Mouse (Mus musculus) hindbrain, embryonic 11.5 days (tissue): Measurements from ENCODE around the gene Gba. TPM values are rescaled to one million over a fixed set of nuclear protein-coding genes. Genes with fewer than 3 reads are reported as not detected.

Experiments
- ATAC-seq: fragments of 200-750 bp; cut with Nextera tagmentation; 2 replicates; pipeline ENCODE4 v1.8.0; 2017; ENCODE audit warnings: mild to moderate bottlenecking, moderate TSS enrichment, moderate library complexity; ENCODE audit not compliant: low FRiP score
- DNase-seq: peaks from one replicate; pipeline ENCODE4 v3.0.0-alpha.2; 2015; ENCODE audit warnings: low spot score
- H3K27ac ChIP-seq: fragments of 300-500 bp; sonication (generic); 2 replicates; pipeline ENCODE4 v1.5.1; 2014; ENCODE audit warnings: mild to moderate bottlenecking, low read depth, low read length
- H3K27me3 ChIP-seq: fragments of 300-500 bp; sonication (generic); 2 replicates; pipeline ENCODE4 v1.6.1; 2014; ENCODE audit warnings: mild to moderate bottlenecking, low read length, moderate library complexity, mixed read lengths; ENCODE audit not compliant: control insufficient read depth, insufficient read depth
- H3K36me3 ChIP-seq: fragments of 300-500 bp; sonication (generic); 2 replicates; pipeline ENCODE4 v1.6.1; 2014; ENCODE audit warnings: mild to moderate bottlenecking, low read length, moderate library complexity, mixed read lengths; ENCODE audit not compliant: control insufficient read depth, insufficient read depth
- H3K4me1 ChIP-seq: fragments of 300-500 bp; sonication (generic); replicated peaks from 2 replicates; pipeline ENCODE4 v1.6.1; 2014; ENCODE audit warnings: low read length, mixed read lengths; ENCODE audit not compliant: control insufficient read depth, insufficient read depth
- H3K4me2 ChIP-seq: fragments of 300-500 bp; sonication (generic); replicated peaks from 2 replicates; pipeline ENCODE4 v1.6.1; 2014; ENCODE audit warnings: mild to moderate bottlenecking, low read depth, low read length
- H3K4me3 ChIP-seq: fragments of 300-500 bp; sonication (generic); 2 replicates; pipeline ENCODE4 v1.5.1; 2014; ENCODE audit warnings: low read depth, low read length
- H3K9ac ChIP-seq: fragments of 300-500 bp; sonication (generic); 2 replicates; pipeline ENCODE4 v1.6.1; 2014; ENCODE audit warnings: low read depth, low read length
- H3K9me3 ChIP-seq: fragments of 300-500 bp; sonication (generic); 2 replicates; pipeline ENCODE4 v1.6.1; 2016; ENCODE audit warnings: low read length; ENCODE audit not compliant: control insufficient read depth
- WGBS: fragments of 180-500 bp; shearing (Covaris S2); extraction: QIAGEN DNeasy Blood & Tissue Kit; methylation state at CpG from one replicate; pipeline ENCODE4 v1.1.7; 2014; 5-methylcytosine and 5-hydroxymethylcytosine counted together
- polyA plus RNA-seq: library from polyadenylated mRNA; unstranded; fragments of >200 nt; fragmentation: Nextera tagmentation; extraction: Ambion mirVana; gene quantifications from 2 replicates; pipeline ENCODE4 v1.2.1, GENCODE M21; 2014

The Gba gene
- polyA plus RNA-seq, 1 experiment from 2014 or later, result 43.7 TPM

DNA sequence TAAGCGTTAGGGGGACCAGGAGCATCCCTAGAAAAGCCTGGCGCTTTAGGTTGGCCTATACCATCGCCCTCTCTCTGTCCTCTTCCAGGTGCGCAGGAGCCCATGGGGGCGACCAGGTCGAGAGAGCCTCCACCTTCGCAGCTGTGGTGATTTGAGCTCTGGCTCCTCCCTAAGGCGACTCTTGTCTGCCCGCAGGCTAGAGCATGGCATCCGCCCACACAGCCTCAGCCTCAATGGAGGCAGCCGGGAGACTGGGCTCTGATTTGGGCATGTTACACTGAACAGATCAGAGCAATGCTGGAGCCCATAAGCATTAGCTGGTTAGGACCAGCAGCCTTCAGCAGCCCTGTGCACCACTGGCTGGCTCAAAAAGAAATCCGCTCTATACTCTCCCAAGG, 14.3 kb upstream of the Gba start:
- H3K27ac ChIP-seq, result no peak overlapping the region

DNA sequence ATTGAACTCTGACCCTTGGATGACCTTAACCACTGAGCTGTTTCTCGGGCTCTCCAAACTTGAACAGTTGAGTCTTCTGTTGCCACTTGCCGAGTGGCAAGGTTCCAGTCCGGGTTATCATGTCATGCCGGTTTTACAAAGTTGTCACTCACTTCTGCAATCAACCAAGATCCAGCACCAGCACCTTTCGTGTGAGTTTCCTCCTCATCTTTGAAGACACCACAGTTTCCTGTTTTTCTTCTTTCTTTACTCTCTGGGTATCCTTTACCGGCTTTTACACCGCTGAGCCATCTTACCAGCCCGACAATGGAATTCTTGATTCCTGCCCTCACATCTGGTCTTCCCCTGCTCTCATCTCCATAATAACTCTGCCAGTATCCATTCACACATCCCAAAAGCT, 12.3 kb upstream of the Gba start:
- no peaks in the 10 kb centered on the region for H3K4me1 ChIP-seq
- H3K9me3 ChIP-seq, result no peaks in the 10 kb centered on the region
- no peak overlapping the region for H3K27ac ChIP-seq
- DNase-seq (no peak), ATAC-seq (no peak)
- WGBS, result 89% methylated on average over 8 of the region's 8 CpGs
- no peak overlapping the region for H3K4me3 ChIP-seq
- no peak overlapping the region for H3K4me2 ChIP-seq
- no peaks in the 10 kb centered on the region for H3K27me3 ChIP-seq
- no peaks in the 10 kb centered on the region for H3K36me3 ChIP-seq
- H3K9ac ChIP-seq, result no peak overlapping the region

More for the DNA sequence above, 14.3 kb upstream of the Gba start:
- no peak overlapping the region for H3K4me3 ChIP-seq
- 64% methylated on average over 12 of the region's 12 CpGs for WGBS
- no peaks in the 10 kb centered on the region for H3K36me3 ChIP-seq
- DNase-seq, result no peak
- peaks cover 7% of the 10 kb centered on the region for H3K4me1 ChIP-seq
- no peak overlapping the region for H3K4me2 ChIP-seq
- ATAC-seq, result no peak
- H3K9ac ChIP-seq, result no peak overlapping the region
- H3K27me3 ChIP-seq, result no peaks in the 10 kb centered on the region
- no peaks in the 10 kb centered on the region for H3K9me3 ChIP-seq

DNA sequence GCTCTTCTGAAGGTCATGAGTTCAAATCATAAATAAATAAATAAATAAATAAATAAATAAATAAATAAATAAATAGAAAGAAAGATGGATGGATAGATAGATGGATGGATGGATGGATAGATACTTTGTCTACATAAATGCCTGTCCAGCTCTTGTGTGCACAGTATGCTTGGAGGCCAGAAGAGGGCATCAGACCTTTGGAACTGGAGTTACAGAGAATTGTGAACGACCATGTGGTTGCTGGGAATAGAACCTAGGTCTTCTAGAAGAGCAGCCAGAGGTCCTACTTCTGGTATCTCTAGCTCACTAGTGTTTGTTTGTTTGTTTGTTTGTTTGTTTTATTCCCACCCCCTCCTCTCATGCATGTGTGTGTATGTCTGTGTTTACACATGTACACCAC, 9.4 kb upstream of the Gba start:
- 82% methylated on average over 1 of the region's 1 CpGs for WGBS

DNA sequence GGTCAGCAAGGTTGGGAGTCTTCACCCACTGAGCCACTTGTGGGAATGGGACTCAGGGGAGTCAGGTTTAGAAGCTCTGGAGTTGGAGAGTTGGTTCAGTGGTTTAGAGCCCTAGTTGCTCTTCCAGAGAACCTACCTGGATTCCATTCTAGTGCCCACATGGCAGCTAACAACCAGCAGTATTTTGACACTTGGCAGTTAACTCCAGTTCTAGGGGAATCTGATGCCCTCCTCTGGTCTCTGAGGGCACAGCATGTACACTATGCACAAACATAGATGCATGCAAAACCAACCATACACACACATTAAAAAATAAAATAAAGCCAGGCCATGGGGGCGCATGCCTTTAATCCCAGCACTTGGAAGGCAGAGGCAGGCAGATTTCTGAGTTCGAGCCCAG, 8.9 kb upstream of the Gba start:
- H3K27ac ChIP-seq, result no peak overlapping the region
- H3K36me3 ChIP-seq, result no peaks in the 10 kb centered on the region
- H3K4me2 ChIP-seq, result no peak overlapping the region
- H3K9ac ChIP-seq, result no peak overlapping the region
- DNase-seq, result no peak
- ATAC-seq, result no peak
- 89% methylated on average over 2 of the region's 2 CpGs for whole genome bisulfite sequencing
- no peaks in the 10 kb centered on the region for H3K9me3 ChIP-seq
- H3K4me1 ChIP-seq, result 0 out of 2 replicates have a peak, but pooled peaks cover 2% of the 10 kb centered on the region
- no peak overlapping the region for H3K4me3 ChIP-seq
- no peaks in the 10 kb centered on the region for H3K27me3 ChIP-seq

More for the DNA sequence above, 9.4 kb upstream of the Gba start:
- DNase-seq (no peak), ATAC-seq (no peak)
- Histone ChIP-seq H3K27me3 (no peaks in the 10 kb centered on the region), H3K4me1 (0 out of 2 replicates have a peak, but pooled peaks cover 2% of the 10 kb centered on the region), H3K36me3 (no peaks in the 10 kb centered on the region), H3K4me3 (no peak overlapping the region), H3K27ac (no peak overlapping the region), H3K9me3 (no peaks in the 10 kb centered on the region), H3K4me2 (no peak overlapping the region), H3K9ac (no peak overlapping the region)

DNA sequence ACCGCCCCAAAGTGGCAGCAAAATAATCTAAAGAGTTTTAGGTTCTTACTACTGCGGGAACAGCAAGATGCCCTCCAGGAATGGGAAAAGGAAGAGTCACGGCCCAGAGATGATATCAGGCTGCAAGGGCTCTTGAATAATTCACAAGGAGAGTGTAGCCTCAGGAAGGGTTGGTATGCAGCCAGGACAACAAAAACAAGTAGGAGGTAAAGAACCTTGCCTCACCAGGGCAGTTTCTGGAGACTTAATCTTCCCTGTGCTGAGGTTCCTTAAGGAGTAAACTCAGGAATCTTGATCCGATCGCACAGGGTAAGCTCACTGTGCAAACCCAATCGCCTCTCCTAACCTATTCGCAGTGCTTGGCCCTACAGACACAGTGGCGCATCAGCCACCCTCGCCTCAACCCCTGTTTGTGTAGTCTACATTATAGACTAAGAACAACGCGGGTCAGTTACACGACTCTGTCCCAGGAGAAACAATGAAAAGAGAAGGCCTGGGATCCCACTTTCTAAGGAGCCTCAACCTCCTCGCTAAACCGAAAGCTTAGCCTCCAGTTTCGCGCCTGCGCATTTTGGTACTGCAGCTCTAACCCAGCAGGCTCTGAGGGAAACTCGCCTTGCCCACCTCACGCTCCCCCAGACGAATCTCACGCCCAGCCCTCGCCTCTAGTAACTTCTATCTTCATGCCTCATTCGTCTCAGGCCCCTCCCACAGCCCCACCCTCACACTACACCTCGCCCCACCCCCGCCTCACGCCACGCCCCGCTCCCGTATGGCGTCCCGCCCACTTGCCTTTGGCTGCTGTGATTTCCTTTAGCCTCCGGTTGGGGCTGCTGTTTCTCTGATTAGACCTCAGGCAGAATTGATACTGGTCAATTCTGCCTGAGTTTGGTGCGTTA, 6.5 kb upstream of the Gba start:
- Histone ChIP-seq H3K4me1 (0 out of 2 replicates have a peak, but pooled peaks cover 2% of the 10 kb centered on the region), H3K27me3 (no peaks in the 10 kb centered on the region), H3K9me3 (no peaks in the 10 kb centered on the region), H3K36me3 (no peaks in the 10 kb centered on the region), H3K27ac (peak overlapping the region; percentile 69), H3K4me2 (peak overlapping the region; percentile 46), H3K9ac (peak overlapping the region; percentile 63), H3K4me3 (peak overlapping the region; percentile 29)
- peak; percentile 94 for DNase-seq
- peak; percentile 94 for ATAC-seq
- WGBS, result 10% methylated on average over 31 of the region's 33 CpGs

DNA sequence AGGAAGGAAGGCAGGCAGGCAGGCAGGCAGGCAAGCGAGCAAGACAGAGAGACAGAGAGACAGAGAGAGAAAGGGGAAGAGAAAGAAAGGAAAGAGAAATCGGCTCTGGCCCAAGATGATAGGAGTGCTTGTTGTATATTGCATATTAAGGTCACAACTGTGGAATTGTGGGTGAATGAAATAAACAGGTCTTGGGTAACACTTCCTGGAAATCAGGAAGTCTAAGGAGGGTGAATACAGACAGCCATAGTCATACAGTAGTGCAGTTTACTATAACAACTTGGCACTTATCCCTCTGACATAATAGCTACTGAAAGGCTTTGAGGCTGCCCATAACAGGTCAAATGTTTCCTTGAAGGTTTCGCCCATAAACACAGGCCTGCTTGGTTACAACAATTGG, 2.9 kb upstream of the Gba start:
- ATAC-seq, result no peak
- peaks cover 4% of the 10 kb centered on the region; the same call in 1 of the 2 replicates for H3K4me1 ChIP-seq

DNA sequence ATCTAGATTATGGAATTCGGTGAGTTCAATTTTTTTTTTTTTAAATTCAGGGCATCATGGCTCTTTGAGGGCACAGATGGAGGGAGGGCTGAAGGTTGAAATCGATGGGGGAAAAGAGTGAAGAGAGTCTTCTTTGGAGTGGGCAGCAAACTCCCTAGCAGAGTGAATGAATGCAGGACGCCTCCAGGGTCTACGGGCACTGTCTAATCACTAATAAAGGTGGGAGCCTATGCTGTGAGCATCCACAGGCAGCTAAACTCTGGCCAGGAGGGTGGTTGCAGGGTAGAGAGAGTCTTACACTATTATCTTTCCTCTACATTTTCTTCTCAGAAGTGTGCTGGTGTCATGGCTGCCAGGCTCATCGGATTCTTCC, 400 bp downstream of the Gba start:
- H3K36me3 ChIP-seq, result peaks cover 10% of the 10 kb centered on the region; the same call in 1 of the 2 replicates
- peak overlapping the region; percentile 46 for H3K9ac ChIP-seq
- no peaks in the 10 kb centered on the region for H3K27me3 ChIP-seq
- no peaks in the 10 kb centered on the region for H3K9me3 ChIP-seq
- 0 out of 2 replicates have a peak overlapping the region, but pooled peaks have one; percentile 33 for H3K27ac ChIP-seq
- DNase-seq (no peak), ATAC-seq (0 out of 2 replicates have a peak, but pooled peaks have one; percentile 26)
- WGBS, result 30% methylated on average over 5 of the region's 5 CpGs
- peaks cover 2% of the 10 kb centered on the region; the same call in 1 of the 2 replicates for H3K4me1 ChIP-seq
- H3K4me2 ChIP-seq, result peak overlapping the region; percentile 43
- peak overlapping the region; percentile 39 for H3K4me3 ChIP-seq

More for the DNA sequence above, 2.9 kb upstream of the Gba start:
- WGBS, result 83% methylated on average over 3 of the region's 3 CpGs
- no peak for DNase-seq
- H3K27ac ChIP-seq, result no peak overlapping the region
- H3K9ac ChIP-seq, result no peak overlapping the region
- H3K9me3 ChIP-seq, result no peaks in the 10 kb centered on the region
- no peaks in the 10 kb centered on the region for H3K27me3 ChIP-seq
- no peaks in the 10 kb centered on the region for H3K36me3 ChIP-seq
- H3K4me3 ChIP-seq, result no peak overlapping the region
- H3K4me2 ChIP-seq, result no peak overlapping the region

DNA sequence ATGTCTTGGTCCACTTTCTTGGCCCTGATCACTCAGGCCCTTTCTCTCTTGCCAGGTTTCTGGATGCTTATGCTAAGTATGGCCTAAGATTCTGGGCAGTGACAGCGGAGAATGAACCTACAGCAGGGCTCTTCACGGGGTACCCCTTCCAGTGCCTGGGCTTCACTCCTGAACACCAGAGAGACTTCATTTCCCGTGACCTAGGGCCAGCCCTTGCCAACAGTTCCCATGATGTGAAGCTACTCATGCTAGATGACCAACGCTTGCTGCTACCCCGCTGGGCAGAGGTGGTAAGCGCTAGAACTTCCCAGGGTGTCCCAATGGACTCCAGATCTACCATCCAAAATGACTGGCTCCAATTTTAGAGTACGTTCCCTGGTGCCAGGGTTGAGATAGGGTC, 3.4 kb downstream of the Gba start:
- no peaks in the 10 kb centered on the region for H3K9me3 ChIP-seq
- 92% methylated on average over 7 of the region's 7 CpGs for WGBS
- no peak for ATAC-seq
- no peak overlapping the region for H3K9ac ChIP-seq
- H3K27me3 ChIP-seq, result no peaks in the 10 kb centered on the region
- no peak overlapping the region for H3K4me2 ChIP-seq
- no peak overlapping the region for H3K27ac ChIP-seq
- H3K4me3 ChIP-seq, result no peak overlapping the region
- DNase-seq, result no peak
- peaks cover 2% of the 10 kb centered on the region; the same call in 1 of the 2 replicates for H3K4me1 ChIP-seq
- H3K36me3 ChIP-seq, result peaks cover 17% of the 10 kb centered on the region; the same call in 1 of the 2 replicates

DNA sequence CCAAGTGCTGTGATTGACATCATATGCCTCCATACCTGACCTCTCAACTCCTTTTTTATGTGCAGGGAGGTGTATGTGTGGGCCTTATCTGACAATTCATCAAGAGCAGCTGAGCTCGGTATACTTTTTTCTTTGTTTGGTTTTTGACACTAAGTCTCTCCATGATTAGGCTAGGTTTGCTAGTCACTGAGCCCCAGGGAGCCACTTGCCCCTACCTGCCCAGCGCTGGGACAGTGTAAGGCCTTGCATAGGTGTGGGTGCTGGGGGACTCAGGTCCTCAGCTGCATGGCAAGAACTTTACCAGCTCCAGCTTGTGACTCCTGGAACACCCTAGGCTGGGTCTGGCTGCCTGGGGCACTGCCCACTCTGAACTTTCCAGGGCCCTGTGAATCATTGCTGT, 4.0 kb downstream of the Gba start:
- H3K36me3 ChIP-seq, result peaks cover 17% of the 10 kb centered on the region; the same call in 1 of the 2 replicates
- 85% methylated on average over 2 of the region's 2 CpGs for WGBS
- DNase-seq (no peak), ATAC-seq (no peak)
- no peak overlapping the region for H3K9ac ChIP-seq
- H3K4me2 ChIP-seq, result no peak overlapping the region
- H3K27me3 ChIP-seq, result no peaks in the 10 kb centered on the region
- H3K27ac ChIP-seq, result no peak overlapping the region
- H3K4me3 ChIP-seq, result no peak overlapping the region
- peaks cover 2% of the 10 kb centered on the region; the same call in 1 of the 2 replicates for H3K4me1 ChIP-seq
- H3K9me3 ChIP-seq, result no peaks in the 10 kb centered on the region
